Mouse (Mus musculus): Measurements from ENCODE around the gene Cbx8. TPM values are rescaled to one million over a fixed set of nuclear protein-coding genes. Genes with fewer than 3 reads are reported as not detected.

Cbx8 gene
- polyA plus RNA-seq, 1 experiment = 9.5 TPM

DNA sequence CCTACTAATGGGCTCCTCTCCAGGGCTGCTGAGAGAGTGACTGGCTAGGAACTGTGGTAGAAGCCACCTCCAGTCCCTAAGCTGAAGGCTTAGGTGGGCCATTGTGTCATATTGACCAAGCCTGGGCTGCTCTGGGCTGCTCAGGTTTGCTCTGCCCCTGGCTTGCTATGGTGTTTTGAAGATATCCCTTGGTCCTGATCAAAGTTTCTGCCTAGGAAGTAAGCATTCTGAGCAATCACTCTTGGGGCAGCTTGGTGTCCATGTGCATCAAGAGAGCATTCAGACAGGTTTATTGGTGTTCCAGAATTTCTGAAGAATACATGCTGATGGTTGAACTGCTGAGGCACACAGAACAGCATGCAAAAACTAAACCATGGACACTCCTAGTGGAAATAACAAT, 10.7 kb upstream of the Cbx8 start:
- no peak for TF ChIP-seq CTCF (IDR thresholded peaks at IDR 0.05; ENCODE audit: low read depth, low read length)
- no peak for TF ChIP-seq POLR2A (IDR thresholded peaks at IDR 0.05; ENCODE audit: borderline replicate concordance, low read depth, low read length)
- H3K4me3 ChIP-seq (ENCODE audit: insufficient read depth, low read length) = no peak overlapping the region
- peaks cover 3% of the 10 kb centered on the region for H3K4me1 ChIP-seq (ENCODE audit: control insufficient read depth, insufficient read depth, low read length)
- H3K27ac ChIP-seq (ENCODE audit: insufficient read depth, low read depth, low read length) = no peak overlapping the region

DNA sequence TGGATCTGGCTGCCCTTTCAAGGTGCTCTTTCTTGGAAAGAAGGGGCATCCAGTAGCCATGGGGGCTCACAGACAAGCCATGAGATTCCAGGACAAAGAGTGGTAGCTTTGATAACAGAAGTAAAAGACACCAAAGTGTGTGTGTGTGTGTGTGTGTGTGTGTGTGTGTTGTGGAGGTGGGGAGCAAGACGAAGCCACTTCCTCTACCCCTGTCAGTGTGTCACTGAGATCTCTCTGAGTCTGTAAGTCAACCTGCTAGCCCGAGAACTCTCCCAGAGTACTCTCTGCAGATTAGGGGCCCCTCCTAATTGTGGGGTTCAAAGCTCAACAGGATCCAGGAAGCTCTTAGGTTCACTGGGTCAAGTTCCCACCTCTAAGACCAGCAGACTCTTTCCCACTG, 9.6 kb upstream of the Cbx8 start:
- H3K4me1 ChIP-seq (ENCODE audit: control insufficient read depth, insufficient read depth, low read length) = peaks cover 3% of the 10 kb centered on the region; the same call in 1 of the 2 replicates

DNA sequence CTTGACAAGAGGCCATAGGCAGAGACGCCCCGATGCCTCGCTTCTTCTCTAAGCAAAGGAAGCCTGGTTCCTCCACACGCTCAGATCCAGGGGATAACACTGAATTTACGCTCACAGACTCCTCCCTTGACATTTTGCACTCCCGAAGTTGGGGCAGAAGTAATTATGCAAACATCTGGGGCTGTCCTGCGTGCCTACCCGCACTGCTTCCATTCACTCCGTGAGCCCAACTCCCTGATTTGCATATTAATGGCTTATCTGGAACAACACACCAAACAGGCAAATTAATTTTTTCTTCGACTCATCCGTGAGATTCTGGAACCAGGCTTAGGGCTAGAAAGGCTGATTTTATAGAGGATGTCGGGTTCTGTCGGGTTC, 7.4 kb upstream of the Cbx8 start:
- H3K4me1 ChIP-seq (ENCODE audit: control insufficient read depth, insufficient read depth, low read length) = peaks cover 3% of the 10 kb centered on the region; the same call in 1 of the 2 replicates
- H3K27ac ChIP-seq (ENCODE audit: insufficient read depth, low read depth, low read length) = no peak overlapping the region
- no peak overlapping the region for H3K4me3 ChIP-seq (ENCODE audit: insufficient read depth, low read length)
- no peak for TF ChIP-seq CTCF (IDR thresholded peaks at IDR 0.05; ENCODE audit: low read depth, low read length)
- no peak for TF ChIP-seq POLR2A (IDR thresholded peaks at IDR 0.05; ENCODE audit: borderline replicate concordance, low read depth, low read length)

More for the DNA sequence above, 9.6 kb upstream of the Cbx8 start:
- TF ChIP-seq POLR2A (IDR thresholded peaks at IDR 0.05; ENCODE audit: borderline replicate concordance, low read depth, low read length) (no peak), CTCF (IDR thresholded peaks at IDR 0.05; ENCODE audit: low read depth, low read length) (no peak)
- H3K27ac ChIP-seq (ENCODE audit: insufficient read depth, low read depth, low read length) = no peak overlapping the region
- H3K4me3 ChIP-seq (ENCODE audit: insufficient read depth, low read length) = no peak overlapping the region

DNA sequence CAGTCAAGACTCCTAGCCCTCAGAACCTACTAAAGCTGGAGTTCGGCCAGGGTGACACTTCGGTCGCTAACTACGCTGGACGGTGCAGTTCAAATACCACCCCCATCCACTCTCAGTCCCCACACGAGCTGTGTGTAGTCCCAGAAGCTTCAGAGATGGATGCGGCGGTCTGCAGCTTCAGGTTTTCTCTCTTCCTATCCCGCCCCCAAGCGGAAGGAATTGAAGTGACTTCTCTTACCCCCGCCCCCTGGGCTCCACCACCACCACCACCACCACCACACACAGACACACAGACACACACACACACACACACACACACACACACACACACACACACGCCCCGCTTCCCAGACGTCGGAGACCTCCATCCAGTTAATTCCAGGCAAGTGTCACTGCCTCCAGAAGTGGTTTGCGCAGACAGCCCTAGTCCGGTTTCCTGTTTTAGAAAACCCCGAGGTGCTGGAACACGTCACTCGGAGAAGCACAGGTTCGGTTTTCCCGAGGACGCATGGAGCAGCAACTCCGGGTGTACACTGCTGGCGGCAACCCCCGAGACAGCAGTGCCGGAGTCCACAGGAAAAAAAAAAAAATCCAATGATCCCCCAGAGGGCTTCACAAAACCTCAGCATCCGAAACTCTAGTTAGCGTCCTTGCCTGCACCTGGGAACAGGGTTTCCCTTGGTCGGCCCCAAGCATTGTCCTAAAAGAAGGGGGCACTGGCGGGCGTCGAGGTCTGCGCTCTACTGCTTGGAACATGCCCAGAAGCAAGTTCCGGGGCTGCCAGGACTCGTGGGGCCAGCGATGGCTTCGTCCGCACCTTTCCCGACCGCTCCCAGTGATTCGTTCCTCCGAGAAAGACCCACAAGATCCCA, 6.7 kb upstream of the Cbx8 start:
- Histone ChIP-seq H3K27ac (ENCODE audit: insufficient read depth, low read depth, low read length) (no peak overlapping the region), H3K4me1 (ENCODE audit: control insufficient read depth, insufficient read depth, low read length) (peaks cover 3% of the 10 kb centered on the region), H3K4me3 (ENCODE audit: insufficient read depth, low read length) (no peak overlapping the region)
- TF ChIP-seq CTCF (IDR thresholded peaks at IDR 0.05; ENCODE audit: low read depth, low read length) = no peak
- TF ChIP-seq POLR2A (IDR thresholded peaks at IDR 0.05; ENCODE audit: borderline replicate concordance, low read depth, low read length) = no peak

DNA sequence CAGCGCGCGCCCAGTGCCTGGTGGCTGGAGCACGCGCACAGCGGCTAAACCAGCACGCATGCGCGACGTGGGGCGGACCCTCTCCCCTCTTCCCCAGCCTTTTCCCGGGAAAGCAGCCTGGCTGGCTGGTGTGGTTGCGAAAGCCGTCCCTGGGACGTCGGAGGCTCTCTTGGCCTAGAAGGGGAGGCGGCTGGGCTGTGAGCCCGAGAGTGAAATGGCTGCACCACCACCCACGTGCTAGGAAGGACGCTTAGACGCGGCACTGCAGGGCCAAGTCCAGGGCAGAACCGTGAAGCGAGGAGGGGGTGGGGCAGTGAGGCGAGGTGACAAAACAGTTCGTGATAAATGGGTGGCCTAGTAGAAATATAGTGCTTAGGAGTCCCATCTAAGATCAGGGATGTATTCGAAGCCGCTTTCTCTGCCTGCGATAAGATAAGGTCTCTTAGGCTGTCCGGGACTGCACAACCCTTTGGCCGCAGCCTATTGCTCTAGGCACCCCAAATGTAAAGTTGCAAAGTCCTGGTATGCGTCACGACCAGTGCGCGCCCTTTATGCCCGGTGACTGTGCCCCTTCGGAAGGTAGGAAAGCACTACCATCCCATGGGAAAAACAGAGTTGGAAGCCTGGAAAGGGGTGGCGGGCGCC, 6.0 kb upstream of the Cbx8 start:
- H3K4me1 ChIP-seq (ENCODE audit: control insufficient read depth, insufficient read depth, low read length) = peaks cover 5% of the 10 kb centered on the region
- no peak overlapping the region for H3K27ac ChIP-seq (ENCODE audit: insufficient read depth, low read depth, low read length)
- TF ChIP-seq CTCF (IDR thresholded peaks at IDR 0.05; ENCODE audit: low read depth, low read length) (no peak), POLR2A (IDR thresholded peaks at IDR 0.05; ENCODE audit: borderline replicate concordance, low read depth, low read length) (no peak)
- no peak overlapping the region for H3K4me3 ChIP-seq (ENCODE audit: insufficient read depth, low read length)

DNA sequence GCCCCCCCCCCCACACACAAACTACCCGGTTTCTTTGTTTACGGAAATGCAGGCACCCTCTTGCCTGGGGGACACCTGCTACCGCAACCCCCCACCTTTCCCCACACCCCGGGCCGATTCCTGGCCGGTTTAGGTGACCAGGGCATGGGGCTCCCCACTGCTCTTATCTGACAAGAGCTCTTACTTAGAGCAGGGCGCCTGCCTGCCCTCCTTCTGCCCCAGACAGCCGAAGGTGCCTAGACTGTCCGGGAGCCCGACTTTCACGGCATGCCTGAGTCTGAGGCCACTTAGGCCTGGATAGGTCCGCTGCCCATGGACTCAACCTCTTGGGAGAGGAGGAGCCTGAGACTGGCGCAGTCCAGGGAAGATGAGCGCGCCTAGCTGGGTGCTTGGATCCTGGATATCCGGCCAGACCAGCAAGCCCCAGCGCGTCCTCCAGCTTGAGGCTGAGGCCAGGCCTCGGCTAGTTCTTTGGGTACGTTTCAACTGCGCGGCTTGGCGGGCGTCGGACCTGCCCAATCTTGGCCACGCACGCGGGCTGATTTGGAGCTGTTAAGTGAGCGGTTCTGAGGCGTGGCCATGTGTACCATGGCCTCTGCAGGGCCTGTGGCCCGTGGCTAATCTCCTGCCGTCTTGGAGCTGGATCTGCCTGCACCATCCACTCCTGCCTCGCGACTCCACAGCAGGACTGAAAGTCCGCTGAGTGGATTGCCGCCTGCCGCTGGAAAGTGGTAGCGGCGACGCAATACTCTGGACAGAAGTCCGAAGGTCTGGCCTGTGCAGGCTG, 4.0 kb upstream of the Cbx8 start:
- no peak overlapping the region for H3K4me3 ChIP-seq (ENCODE audit: insufficient read depth, low read length)
- peaks cover 8% of the 10 kb centered on the region for H3K4me1 ChIP-seq (ENCODE audit: control insufficient read depth, insufficient read depth, low read length)
- H3K27ac ChIP-seq (ENCODE audit: insufficient read depth, low read depth, low read length) = no peak overlapping the region
- no peak for TF ChIP-seq POLR2A (IDR thresholded peaks at IDR 0.05; ENCODE audit: borderline replicate concordance, low read depth, low read length)
- TF ChIP-seq CTCF (IDR thresholded peaks at IDR 0.05; ENCODE audit: low read depth, low read length) = no peak

DNA sequence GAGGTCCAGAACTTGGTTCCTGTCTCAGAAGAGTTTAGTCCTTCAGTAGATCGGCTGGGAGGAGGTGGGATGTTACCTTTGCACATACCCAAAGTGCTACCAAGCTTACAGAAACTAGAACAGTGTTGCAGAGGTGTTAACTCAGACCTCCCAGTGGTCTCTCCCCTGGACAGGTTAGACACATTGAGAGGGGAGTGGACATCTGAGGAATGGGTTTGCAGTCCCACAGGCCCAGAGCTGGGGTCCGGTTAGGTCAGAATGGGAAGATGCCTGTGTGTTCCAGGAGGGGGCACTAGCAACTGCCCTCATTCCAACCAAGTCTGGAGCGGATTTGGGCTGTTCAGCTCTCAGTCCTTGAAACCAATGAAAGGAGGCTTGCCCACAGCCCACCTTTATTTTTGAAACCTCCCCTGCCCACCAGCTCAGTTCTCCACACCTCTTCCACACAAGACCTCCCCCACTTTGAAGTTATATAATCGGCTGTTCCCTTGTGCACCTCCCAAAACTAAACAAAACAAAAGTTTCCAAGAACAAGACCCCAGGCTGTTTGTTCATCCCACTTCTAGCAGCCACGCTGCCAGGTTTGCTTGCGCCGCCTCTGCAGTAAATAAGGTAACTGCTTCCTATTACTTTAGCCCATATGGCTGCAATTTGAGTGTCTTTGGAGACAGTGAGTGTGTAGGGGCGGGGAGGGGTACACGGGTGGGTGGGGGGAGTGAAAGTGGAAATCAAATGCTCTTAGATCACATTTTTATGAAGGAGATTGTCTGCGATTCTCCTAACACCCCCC, 3.2 kb upstream of the Cbx8 start:
- Histone ChIP-seq H3K27ac (ENCODE audit: insufficient read depth, low read depth, low read length) (no peak overlapping the region), H3K4me3 (ENCODE audit: insufficient read depth, low read length) (no peak overlapping the region), H3K4me1 (ENCODE audit: control insufficient read depth, insufficient read depth, low read length) (peaks cover 12% of the 10 kb centered on the region)
- TF ChIP-seq POLR2A (IDR thresholded peaks at IDR 0.05; ENCODE audit: borderline replicate concordance, low read depth, low read length) (no peak), CTCF (IDR thresholded peaks at IDR 0.05; ENCODE audit: low read depth, low read length) (peak; percentile 38)

DNA sequence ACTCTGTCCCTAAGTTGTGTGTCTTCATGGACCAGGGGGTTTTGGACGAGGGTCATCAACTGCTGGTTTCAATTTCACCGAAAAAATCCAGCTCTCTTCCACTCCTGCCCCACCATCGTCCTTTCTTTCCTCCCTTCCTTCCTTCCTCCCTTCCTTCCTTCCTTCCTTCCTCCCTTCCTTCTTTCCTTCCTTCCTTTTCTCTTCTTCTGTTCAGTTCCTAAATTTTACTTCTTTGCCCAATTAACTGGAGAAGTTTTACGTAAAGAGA, 2.4 kb upstream of the Cbx8 start:
- Histone ChIP-seq H3K4me3 (ENCODE audit: insufficient read depth, low read length) (no peak overlapping the region), H3K27ac (ENCODE audit: insufficient read depth, low read depth, low read length) (no peak overlapping the region), H3K4me1 (ENCODE audit: control insufficient read depth, insufficient read depth, low read length) (peaks cover 12% of the 10 kb centered on the region)
- no peak for TF ChIP-seq POLR2A (IDR thresholded peaks at IDR 0.05; ENCODE audit: borderline replicate concordance, low read depth, low read length)
- no peak for TF ChIP-seq CTCF (IDR thresholded peaks at IDR 0.05; ENCODE audit: low read depth, low read length)

All from bone marrow macrophage, adult 2 months (primary cell).